Mouse (Mus musculus) right cerebral cortex, adult 2 months (tissue): Measurements from ENCODE around the gene Cwc27.
A peak's percentile ranks its signal among the peaks of the same experiment; 100 is the strongest.

Experiments
- DNase-seq, 2 experiments: peaks; one replicate each; pipeline ENCODE4 v3.0.0; 2021 to 2022; ENCODE audit warnings: low spot score in 2 of 2

Cwc27 gene

DNA sequence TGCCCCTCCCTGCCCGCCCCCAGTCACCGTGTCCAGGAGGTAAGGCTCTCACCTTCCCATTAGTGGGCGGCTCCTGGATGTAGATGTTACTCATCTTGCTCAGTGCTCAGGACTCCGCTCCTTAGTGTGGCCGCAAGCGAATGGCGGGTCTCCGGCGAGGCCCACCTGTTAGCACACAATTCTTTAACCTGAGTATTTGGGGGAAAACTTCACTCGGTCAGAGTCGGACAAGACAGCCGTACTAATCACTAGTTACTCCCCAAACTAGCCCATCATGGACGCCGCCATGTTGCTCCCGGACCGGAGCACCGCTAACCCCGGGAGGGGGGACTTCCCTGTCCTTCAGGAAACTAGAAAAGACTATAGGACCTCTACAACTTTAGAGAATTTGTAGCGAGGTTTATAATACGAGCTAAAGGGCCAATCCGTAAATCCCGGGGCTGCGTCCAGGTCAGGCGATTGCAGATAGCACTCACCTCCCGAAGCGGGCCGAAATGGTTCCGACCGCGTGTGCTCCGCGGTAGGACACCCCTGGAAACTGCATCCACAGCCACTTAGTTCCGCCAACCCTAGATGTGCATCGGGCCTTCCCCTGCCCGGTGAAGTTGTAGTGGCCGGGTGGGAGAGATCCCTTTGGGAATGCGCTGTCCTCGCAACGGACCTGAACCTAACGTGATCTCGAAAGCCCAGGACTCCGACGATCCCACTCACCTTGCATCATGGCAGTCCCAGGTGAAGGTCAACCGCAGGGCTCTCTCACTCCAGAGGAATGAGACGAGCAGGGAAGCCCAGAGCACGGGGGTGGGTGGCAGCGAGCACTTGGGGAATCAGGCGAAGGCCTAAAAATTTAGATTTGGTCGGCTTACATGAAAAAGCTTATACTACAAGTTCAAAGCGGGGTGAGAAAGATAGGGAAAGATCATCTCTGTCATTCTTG lies at the start of gene Cwc27:
Cwc27 (minus strand) TSS at position 508 of the 937 bp plus-strand sequence.
- DNase-seq, result peak; percentile 86 to 87

DNA sequence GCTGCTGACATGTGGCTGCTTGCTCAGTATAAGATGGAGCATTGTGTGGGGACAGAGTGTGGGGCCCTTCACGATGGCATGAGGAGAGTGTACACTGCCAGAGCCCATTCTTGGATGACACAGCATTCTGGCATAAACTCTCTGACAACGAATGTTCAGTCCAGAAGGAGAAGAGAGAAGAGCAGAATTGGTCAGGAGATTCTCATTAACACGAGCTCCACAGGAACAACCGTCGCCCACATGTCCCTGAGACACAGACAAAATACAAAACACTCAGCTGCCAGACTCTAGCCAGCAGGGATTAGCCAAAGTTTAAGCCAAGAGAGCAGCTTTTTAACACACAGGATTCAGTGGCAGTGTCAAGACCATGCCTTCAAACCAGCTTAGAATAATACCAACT lies 49.8 kb upstream of the Cwc27 start:
- no peak for DNase-seq

GRCm38 (mm10) chr13:104863127-104863979 lies 46.4 kb upstream of the Cwc27 start, which contains the start of gene Shisal2b:
Shisal2b (minus strand) TSS chr13:104863893.
- DNase-seq, result peak; percentile 24 to 26

DNA sequence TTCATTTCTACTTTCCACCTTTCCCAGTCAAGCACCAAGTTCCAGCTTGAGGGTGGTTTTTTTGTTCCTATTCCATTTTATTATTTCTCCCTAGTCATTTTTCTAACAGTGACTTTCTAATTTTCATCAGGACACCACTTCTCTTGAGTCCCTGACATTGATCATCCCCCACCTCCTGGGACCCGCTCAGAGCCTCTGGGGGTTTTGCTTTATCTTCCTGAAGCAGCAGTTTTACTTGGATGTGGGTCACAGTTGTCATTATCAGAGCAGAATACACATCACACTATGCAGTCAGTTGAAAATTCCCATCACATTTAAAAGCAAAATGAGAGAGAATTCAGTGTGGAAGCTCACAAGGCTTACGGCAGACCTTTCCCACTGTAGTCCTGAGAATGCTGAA lies 36.7 kb upstream of the Cwc27 start:
- DNase-seq, result no peak

- DNase-seq, result no peak
These were observed 26.6 kb upstream of the Cwc27 start for GRCm38 (mm10) chr13:104843295-104844089.

DNA sequence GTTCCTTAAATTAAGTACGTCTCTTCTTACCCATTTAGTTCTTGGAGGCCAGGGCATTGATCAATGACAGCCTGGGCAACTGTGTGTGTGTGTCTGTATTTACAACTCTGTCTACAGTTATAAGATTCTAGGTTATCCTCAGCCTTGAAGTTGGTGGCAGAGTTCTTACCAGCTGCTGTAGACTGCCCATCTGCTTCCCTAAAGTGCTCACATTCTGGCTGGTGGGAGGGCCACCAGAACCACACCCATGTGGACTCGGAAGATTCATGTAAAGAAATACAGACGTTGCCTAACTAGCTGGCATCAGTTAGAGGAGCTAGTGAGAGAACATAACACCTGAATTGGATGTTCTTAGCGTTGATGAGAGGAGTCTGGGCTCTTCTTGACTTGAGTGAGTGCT lies 25.0 kb upstream of the Cwc27 start:
- no peak for DNase-seq

DNA sequence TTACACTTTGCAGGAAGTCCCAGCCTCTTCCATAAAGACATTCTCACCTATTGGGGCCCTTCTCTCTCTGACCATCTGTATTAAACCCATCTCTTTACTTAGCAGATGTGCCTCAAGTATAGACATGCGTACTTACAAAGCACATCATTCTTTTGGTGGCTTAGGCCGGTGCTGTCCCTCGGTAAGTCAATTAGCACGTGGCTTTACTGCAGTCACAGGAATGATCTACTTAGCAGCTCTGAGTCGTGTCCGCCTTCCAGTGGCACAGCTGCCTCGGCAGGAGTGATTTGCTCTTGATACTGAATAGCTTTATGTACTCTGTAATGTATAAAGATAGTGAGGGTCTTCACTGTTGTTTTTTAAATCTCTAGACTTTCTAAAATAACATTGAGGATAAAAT lies 20.7 kb upstream of the Cwc27 start:
- DNase-seq, result no peak

DNA sequence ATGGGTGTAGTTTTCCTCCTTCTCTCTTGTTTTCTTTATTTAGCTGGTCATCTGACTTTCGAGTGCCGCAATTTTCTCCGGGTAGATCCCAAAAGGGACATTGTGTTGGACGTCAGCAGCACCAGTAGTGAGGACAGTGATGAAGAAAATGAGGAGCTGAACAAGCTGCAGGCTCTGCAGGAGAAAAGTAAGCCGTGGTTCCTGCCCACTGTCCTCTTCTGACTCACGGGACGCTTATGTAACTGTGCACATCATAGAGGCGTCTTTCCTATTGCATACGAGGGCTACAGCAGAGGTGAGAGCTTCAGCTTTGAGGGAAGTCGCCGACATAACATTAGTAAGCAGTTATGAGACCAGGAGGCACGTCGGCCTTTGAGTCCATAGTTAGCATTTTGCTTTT lies 15.9 kb upstream of the Cwc27 start:
- DNase-seq, result no peak

DNA sequence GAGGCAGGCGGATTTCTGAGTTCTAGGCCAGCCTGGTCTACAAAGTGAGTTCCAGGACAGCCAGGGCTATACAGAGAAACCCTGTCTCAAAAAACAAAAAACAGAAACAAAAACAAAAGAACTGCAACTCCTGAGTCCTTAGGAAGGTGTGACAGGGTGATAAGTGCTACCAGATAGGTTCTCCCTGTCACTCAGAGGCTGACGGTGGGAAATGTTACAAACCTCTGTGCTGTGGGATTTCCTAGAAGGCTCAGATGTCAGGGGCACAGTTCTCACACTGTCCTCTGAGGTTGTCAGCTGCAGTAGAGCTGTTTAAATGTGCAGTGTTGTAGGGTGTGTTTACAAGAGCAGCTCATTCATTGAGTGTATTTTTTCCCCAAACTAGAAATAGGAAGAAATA lies 8.5 kb upstream of the Cwc27 start:
- no peak for DNase-seq

DNA sequence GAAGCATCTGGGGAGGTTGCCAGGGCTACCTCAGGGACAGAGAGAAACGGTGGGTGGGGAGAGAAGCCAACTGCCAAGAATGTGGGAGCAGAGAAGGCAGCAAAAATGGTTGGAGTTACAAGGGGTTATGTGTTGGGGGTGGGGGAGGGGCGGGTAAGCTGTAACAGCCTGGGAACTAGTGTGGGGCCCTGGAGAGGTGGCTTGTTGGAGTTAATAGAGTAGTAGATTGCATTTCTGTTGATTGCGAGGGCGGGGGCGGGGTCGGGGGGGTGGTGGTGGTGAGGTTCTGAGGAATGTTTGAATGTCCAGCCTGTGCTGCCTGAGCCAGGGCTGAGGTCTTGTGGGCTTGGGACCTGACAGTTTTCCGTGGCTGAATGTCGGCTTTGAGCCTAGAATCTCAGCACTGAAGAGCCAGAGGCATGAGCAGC lies 5.5 kb upstream of the Cwc27 start:
- no peak for DNase-seq

- no peak for DNase-seq
These were observed 5.0 kb upstream of the Cwc27 start for GRCm38 (mm10) chr13:104821908-104822307.

- no peak for DNase-seq
These were observed 4.2 kb upstream of the Cwc27 start for GRCm38 (mm10) chr13:104821192-104821591.

GRCm38 (mm10) chr13:104817696-104818095 lies 754 bp upstream of the Cwc27 start:
- DNase-seq, result peak in 1 of 2 experiments; percentile 7

DNA sequence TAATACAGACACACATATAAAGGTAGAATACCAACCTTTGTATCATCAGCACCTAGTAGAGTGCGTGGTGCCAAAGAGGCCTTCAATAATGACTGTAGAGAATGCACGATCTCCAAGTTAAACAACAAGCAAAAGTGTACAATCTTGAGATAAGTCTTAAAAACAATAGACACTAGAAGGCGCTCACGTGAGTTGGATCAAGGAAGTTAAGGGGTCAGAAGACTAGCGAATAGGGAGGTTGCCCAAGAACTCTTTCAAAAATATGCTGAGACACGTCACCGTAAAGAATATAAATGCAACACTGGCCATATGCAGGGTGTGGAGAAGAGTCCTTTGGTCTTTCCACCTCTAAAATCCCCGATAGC lies 690 bp downstream of the Cwc27 start:
- DNase-seq, result peak; percentile 14

DNA sequence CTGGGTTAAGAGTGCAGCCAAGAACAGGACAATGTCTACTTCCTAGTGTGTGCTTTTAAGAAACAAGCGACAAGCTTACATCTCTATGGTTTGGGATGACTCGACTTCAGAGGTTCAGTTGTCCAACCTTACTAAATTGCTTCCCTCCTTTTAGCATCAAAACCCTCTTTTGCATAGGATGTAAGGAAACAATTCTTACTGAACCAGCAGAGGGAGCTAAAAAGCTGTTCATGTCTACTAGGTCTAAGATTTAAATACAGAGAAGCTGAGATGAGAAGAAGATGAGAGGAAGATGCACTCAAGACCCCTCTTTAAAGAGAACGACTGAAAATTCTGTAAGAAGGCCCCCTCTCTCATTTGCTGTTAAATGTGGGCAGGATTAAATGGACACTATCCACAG lies 11.3 kb downstream of the Cwc27 start:
- no peak for DNase-seq

DNA sequence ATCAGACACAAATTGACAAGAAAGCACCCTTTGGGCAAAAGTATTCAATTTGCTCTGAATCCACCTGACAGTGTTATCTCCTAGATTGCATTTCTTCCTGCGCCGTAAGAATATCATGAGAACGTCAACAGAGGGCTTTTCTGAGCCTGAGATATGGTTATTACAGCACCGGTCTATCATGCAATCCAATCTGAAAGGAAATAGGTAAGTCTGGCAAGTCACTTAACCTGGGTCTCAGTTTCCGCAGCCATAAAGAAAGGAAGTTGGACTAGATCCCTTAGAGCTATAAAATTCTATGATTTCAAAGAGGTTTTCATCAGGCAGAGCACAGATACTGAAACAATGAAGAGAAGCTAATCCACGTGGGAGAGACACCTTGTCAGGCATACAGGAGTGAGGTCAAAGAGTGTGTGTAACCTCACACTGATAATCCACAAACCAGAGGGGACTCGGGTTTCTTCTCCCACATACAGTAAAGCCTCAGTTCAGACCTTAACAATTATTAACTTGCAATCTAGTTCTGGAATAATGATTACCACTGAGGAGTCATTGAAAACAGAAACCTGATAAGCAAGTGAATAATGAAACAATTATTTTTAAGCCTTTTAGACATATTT lies 17.3 kb downstream of the Cwc27 start:
- DNase-seq, result no peak

GRCm38 (mm10) chr13:104799067-104799466 lies 17.9 kb downstream of the Cwc27 start:
- DNase-seq, result no peak

- DNase-seq, result no peak
These were observed 22.5 kb downstream of the Cwc27 start for GRCm38 (mm10) chr13:104794421-104794820.

- DNase-seq, result no peak
These were observed 24.8 kb downstream of the Cwc27 start, which contains the start of gene Srek1ip1 for GRCm38 (mm10) chr13:104792184-104792583. Srek1ip1 (plus strand) TSS chr13:104792484.

- DNase-seq, result peak in 1 of 2 experiments; percentile 48
These were observed 27.3 kb downstream of the Cwc27 start for GRCm38 (mm10) chr13:104789663-104790062.

GRCm38 (mm10) chr13:104787260-104787659 lies 29.7 kb downstream of the Cwc27 start:
- no peak for DNase-seq
